Mouse (Mus musculus) stomach, postnatal 0 days (tissue): ENCODE measurements around the gene Slamf9.

Experiments used
- CTCF ChIP-seq: IDR thresholded peaks from 2 replicates; pipeline ENCODE4 v1.5.1; 2016; ENCODE audit warnings: antibody characterized with exemption, low read depth, mild to moderate bottlenecking, moderate library complexity
- EP300 ChIP-seq: optimal IDR thresholded peaks from 2 replicates; pipeline ENCODE3; 2016; ENCODE audit warnings: antibody characterized with exemption

GRCm38 (mm10) chr1:172519644-172520043 lies 44.5 kb downstream of the Slamf9 start:
- TF ChIP-seq CTCF (no peak), EP300 (no peak)
